Mouse (Mus musculus) spleen, postnatal 4 days (tissue): ENCODE measurements at regions not wholly inside any gene's neighbourhood (a gene's known extent, or its start where the extent isn't known, plus 50 kb on each side); places are given as distances from the start of the nearest gene placed in this dataset.
A peak's percentile ranks its signal among the peaks of the same experiment; 100 is the strongest.

Experiments
- DNase-seq, 2 experiments: peaks; one replicate each; pipeline ENCODE4 v3.0.0; 2022; ENCODE audit warnings: low spot score in 2 of 2

DNA sequence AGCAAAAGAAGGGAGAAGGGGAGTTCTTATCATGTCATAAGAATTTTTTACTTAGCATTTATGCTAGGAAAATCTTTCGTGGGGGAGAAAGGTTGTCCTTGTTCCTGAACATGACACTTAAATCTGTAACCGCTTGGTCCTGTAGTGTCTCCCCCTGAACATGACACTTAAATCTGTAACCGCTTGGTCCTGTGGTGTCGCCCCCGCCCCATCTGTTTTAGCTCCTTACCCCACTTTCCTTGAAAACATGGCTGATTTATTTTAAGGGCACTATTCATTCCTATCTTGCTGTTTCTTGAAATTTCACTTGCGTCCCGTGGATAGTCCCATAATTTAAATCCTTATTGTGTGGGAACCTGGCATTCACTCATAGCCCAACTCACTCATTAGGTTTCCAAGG lies 82.2 kb downstream of the Rap2a start:
- no peak for DNase-seq

DNA sequence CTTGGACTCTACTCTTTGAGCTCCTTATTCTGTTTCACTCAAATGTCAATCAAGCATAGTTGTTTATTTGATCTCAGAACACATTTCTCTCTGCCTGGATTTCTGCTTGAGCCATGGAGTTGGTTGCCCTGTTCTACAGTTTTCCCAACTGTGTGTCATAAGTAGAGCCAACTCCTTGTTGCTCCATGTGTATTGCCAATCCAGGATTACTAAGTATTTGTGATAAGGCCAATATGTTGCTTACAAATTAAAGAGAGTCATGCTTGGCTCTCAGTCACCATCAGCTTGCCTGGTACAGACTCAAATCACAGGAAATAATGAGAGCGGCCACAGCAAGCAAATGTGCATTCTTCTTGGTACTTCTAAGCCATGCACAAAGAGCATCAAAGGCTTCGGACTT lies 82.7 kb downstream of the Rap2a start:
- DNase-seq = no peak

DNA sequence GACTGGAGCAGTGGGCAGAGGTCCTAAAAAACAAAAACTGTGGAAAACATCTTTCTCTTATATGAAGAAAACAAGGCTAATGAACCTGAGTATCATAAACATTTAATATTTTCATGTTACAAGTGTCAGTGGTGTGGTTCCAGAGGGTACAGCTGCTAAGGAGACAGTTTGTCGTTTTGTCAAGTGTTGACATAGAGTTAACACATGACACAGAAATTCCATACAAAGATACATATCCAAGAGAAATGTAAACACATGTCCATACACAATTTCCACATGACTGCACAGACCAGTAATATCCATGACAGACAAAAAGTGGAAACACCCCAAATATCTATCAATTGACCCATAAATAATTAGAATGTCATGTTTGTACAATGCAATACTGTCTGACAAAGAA lies 88.7 kb downstream of the Rap2a start:
- no peak for DNase-seq

DNA sequence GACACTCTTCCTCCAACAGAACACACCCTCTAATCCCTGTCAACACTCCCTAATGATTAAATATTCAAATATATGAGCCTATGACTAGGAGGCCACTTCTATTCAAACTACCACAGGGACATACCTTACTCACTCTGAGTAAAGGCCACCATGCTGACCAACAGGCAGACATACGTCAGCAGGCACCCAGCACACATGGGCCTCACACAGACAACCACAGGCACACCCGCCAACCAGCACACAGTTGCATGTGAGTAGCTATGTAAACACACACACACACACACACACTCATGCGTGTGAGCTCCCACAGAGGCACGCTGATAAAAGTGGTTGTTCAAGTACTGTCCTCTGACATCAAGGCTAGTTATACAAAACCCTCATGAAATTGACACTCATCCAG lies 89.8 kb downstream of the Rap2a start:
- DNase-seq = no peak

DNA sequence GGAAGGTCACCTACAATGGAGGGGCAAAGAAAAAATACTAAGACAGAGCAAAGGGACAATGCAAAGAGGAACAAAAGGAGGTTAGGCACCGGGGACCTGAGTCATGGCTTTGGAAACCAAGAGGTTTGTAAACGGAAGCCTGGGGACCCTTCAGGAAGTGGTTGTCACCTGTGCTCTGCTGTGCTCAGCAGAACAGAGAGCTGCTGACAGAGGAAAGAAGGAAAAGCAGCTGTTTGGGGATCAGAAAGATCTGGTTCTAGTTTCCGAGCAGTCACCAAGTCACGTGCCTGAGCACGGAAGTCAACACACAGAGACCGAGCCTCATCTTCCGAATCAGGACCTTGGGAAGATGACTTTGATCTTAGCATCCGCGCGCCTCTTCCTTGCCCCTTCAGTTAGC lies 94.0 kb downstream of the Rap2a start:
- DNase-seq = no peak

DNA sequence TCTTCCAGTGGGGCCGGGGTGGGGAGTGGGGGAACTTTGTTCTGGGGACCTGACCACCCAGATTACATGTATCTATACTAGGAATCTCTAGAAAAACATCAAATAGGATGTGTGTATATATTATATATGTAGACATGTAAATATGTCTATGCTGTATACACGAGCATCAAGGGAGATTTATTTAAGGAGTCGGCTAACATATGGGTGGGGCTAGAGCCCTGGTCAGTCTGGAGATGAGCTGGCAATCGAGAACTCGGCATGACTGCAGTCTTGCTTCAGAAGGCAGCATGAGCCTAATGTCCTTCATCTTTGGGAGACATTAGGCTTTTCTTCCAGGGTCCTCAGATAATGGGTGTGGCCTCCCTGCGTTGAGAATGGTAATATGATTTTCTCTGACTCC lies 97.0 kb downstream of the Rap2a start:
- DNase-seq = no peak

DNA sequence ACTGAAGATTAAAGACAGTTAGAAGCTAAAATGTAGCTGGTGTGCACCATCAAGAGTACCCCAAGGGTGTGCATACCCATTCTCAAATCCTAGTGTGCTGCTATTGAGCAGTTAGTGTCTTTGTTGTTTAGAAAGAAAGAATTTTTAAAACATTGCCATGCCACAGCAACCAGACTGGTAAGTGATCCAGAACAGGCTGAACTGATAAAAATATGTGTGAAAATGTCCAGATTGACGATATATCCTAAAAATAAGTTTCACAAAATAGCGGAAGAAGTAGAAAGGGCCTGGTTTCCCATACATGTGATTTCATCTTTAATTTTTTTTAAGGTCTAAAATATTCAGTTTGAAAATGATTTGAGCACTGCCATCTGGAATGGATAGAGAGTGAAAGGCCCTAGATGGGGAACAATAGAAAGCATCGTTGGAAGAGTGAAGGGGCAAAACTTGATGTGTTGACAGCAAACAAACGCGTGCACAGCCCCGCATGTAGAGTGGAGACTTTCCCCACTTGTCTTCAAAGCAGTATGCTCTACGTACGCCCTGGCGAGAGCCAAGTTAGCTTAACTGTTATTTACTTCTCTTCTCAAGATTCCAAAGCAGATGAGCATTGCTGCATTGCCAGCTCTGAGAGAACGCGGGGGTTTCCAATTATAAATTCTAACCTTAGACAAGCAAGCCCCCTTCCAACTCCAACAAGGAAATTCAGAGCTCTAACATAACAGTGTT lies 100.3 kb downstream of the Rap2a start:
- no peak for DNase-seq

DNA sequence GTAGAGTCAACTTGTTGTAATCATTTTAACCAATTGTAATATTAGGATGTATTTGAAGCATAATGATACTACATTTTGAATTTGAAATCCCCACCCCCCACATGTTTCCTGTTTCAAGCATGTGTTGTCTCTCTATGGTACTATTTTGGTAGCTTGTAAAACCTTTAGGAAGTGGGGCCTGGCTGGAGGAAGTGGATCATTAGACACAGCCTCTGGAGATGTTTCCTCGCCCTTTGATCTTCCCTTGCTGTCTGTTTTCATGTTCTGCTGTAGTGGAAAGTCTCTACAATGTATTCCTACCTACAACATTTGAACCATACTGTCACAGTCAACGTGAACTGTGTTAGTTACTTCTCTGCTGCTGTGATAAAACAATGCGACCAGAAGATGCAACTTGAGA lies 105.6 kb downstream of the Rap2a start:
- no peak for DNase-seq

DNA sequence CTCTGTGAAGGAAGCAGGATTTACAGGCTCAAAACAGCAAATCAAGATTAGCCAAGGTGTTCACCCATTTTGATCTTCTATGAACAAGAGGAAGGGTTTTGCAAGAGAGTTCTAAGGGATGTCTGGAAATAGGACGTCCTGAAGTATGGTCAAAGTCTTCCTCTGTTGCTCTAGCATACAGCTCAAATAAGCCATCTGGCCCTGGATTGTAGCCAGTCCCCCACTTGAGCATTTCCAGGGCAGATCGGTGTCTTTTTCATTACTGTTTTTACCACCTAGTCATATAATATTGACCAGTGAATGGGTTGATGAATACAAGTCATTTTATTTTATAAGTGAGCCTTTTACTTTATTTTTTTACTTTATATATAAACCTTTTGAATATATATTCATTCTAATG lies 113.9 kb downstream of the Rap2a start:
- DNase-seq = no peak

DNA sequence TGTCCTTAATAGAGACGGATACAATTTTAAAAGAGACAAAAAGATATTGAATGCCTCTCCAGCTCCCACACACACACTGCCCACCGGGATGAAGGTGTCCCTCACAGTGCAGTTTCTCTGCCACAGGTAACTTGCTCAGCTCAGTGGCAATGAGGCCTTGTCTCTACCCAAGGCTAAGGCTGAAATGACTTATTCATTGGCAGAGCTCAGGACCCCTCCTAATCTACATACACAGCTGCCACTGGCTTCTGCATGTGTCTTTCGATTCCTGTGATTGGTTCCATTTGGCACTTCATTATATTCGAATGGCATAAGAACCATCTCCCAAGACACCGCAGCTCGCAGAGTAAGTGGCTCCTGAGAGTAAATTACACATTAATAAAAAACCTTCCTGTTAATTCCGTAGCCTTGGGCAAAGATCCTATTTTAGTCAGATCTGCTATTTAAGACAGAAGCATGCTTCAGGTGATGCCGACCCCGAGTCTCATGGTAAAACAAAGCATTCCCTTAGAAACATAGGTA lies 122.2 kb downstream of the Rap2a start:
- DNase-seq = no peak

DNA sequence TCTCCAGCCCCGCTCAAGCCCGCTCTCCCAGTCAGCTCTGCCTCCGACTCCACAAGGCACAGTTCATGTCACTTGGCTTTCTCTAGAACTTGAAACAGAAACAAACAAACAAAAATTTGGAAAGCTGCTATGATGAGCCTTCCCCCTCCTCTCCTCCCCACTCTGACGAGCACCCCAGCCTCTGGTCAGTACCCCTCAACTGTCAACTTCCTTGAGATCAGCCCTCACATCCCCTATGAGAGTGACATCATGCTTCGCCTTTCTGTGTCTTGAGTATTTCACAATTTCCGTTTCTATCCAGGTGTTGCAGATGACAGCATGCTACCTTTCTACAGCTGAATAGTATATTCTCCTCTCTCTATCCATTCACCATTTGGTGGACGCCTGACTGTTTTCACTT lies 123.3 kb downstream of the Rap2a start:
- DNase-seq = no peak

DNA sequence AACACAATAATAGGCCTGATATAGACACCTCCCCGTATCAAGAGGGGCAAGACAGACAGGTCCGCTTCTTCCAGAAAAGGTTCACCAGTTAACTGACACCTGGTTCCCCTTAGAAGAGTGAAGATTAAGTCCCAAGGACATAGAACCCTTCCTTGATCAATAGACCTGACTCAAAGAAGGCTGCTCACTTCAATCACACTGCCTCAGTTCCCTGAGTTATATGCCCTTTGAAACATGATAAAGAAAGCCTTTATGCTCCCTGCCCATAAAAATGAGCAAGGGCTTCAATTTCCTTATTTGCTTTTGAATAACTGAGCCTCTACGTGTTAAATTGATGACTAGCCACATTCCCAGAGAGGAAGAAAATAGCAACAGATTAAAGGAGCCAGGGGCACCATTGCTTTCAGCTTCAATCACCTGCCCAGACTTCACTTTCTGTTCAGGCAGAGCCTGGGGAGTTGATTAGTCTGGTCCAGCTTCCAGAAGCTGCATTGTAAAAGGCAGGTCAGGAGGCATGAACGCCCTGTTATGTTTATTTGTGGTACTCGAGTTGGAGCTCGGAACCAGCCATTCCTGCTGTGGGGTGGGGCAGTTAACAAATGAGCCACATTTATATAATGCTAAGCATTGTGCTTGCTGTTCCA lies 125.7 kb downstream of the Rap2a start:
- DNase-seq = no peak

DNA sequence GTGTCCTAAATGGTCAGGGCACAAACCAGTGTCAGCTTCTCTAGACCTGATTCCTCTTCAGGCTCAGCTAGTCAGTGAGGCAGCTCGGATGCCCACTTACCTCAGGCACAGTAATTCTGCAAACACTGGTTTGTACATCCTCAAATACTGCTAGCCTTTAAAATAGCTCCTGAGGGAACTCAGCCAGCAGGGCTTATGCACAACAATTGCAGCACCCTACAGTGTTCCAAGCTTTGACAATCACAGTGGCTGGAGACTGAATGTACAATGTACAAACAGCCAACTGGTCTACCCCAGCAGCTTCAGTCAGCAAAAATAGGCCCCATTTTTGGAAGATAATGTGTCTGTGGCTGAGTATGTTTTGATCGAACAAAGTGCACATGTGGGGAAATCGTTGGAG lies 129.6 kb downstream of the Rap2a start:
- DNase-seq = no peak

DNA sequence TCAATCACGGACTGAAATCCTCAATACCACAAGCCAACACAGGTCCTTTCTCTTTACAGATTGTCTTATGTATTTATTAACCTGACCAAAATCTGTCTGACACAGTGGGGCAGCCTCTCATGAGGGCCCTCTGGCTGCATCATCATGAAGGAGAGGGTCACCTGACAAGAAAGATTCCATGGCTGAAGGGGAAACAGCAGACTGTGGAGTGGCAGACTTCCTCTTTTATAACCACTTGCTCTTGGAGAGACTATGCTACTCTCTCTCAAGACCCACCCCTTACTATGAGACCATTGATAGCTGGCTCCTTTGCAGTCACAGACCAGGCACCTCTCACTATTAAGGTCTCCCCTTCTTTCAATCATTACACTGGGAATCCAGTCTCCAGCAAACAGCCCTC lies 133.1 kb downstream of the Rap2a start:
- DNase-seq = no peak

DNA sequence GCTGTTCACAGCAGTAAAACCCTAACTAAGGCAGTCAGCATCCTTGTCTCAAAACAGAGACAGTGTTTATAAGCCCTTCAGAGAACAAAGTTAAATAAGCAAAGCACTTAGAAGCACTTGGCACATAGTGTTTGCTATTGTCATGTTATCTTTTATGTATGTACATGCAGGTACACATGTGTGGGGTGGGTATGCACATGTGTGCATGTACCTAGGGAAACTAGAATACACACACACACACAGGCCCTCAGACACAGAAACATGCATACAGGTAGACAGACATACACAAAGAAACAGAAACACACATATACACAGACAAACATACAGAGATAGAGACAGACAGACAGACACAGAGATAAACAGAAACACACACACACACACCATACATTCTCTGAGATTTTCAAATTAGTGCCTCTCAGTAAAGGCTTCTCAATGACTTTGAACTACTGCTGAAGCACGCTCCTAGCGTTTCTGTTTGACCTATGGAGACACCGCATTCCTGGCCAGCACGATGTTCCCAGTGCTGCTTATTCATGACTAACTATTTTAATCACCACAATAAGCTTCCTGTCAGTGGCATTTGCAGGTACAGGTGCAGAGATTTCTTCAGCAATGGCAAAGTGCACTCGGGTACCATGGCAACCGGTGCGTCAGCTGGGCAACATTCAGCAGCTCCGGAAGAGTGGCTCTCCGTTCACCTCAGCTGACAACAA lies 148.1 kb downstream of the Rap2a start:
- no peak for DNase-seq

DNA sequence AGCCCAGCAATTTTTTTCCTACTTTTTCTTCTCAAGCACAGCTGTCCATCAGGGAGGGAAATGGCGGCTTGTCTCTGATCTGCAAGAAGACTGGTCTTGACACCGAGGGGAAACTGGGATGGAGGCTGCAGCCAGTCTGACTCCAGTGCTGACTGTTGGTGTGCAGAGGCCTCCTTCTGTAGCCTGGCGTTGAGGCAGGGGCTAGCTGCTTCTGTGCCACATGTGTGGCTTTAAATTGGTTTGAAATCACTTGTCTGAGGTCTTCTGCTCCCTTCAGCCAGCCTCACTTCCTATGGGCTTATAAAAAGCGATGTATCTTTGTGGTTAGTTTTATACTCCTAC lies 148.7 kb downstream of the Rap2a start:
- no peak for DNase-seq

DNA sequence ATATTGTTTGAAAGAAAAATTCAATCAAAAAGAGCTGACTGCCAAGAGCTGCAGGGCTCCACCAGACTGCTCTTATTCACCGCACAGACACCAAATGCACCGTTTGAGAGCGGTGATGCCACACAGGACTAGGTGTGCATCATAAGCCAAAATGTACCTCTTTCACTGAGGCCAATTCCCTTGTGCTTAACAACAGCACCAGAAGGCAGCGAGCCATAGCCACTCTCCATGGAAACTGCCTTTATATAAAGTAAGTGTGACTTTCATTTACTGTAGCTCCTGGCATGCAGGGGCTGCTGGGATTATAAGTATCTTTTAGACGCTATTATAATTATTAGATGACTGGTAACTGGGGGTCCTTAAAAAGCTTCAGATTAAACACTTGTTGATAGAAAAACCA lies 154.5 kb downstream of the Rap2a start:
- DNase-seq = no peak

DNA sequence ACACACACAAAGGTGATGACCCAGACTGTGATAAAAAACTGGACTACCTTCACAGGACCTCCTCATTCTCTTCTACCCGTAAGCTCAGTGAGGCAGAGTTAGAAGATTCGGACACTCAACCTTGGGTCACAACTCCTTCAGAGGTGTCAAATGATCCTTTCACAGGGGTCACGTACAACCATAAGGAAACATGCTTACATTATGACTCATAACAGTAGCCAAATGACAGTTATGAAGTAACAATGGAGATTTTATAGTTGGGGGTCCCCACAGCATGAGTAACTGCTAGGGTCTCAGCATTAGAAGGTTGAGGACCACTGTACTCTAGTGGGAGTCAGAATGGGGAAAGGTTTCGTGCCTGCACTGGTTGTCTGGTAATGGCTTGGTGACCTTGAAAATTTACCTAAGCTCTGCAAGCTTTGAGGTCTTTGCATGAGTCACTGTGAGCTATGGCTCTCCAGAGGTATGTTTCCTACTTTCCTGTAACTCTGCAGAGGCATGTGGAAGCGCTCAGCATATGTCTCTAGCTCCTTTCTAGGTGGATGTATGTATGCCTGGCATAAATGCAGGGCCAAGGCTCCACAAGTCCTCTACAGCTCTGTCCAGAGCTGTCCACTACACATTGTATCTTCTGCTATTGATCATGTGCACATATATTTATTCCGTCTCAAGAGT lies 158.6 kb downstream of the Rap2a start:
- DNase-seq = no peak

DNA sequence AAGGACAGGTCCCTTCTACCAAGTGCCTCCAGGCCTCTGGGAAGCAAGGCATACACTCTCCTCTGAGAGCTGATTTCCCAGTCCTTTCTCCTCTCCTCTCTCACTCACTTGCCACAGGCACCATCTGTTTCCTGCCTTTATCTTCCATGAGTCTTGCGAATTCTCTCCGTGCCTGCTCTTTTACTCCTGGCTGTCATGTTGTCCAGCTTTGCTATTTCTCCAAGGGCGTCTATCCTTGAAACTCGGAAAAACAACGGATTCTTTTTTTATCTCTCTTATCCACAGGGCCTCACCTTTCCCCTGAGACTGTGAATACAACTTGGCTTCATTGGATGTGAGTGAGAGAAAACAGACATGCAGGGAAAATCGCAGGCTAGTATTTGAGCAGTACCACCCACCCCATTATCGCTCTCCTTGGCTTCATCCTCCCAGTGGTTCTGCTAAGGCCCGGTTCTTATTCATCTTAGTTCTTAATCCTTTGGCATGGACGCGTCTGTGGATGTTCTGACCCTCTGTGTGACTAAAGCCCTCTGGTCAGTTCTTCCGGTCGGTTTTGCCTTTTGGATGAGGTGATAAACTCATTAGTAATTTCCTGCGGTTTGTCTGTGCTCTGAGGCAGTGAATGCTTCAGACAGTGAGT lies 159.4 kb downstream of the Rap2a start:
- no peak for DNase-seq

DNA sequence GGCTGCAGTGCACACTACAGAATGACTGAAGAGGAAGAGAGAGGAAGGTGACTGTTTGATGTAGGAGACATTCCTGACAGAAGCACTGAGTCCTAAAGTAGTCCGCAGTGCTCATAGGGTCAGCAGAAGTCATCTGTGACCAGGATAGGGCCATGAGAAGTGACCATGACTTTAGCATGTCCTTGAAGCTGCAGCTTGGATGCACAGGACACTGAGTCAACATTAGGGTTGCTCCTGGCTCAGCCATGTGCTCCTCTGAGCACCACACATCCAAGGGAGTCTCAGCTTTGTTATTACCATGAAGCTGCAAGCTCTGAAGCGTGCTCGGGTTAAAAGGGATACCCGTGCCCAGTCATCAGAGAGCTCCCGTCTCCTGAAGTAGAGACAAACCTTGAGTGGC lies 164.3 kb downstream of the Rap2a start:
- no peak for DNase-seq

DNA sequence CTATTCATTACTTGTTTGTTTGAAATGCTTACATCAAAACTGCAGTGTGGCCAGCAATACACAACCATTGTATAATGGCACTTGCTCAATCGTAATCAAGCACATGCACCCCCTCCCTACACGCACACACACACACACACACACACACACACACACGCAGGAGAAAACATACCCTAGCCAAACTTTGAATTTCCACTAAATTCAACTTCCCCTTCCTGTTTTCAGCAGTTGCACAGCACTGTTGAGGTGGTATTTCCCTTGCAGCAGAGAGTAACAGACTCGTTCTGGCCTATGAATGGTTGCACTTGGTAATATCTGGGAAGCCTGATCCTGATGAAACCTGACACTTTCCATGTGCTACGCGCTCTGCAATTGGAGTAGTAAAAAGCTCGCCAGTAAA lies 173.8 kb downstream of the Rap2a start:
- no peak for DNase-seq

DNA sequence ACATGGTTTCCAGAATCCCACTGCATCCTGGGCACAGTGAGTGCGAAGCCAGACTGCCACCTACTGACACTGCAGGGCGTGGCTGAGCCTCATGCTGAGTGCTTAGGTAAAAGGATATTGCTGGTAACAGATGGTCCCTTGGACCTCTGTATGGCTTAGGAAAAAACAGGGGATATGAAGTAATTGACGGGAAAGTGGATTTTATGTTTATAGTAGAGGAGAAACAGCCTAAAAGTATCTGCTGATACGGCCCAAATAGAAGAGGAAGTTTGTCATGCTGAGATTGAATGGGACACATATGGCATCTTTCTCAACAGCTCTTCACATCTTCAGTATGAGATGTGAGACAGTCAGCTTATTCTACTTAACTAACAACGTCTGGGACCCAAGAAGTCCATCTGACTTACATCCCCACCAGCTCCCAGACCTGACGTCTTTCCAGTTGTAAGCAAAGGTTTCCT lies 182.1 kb downstream of the Rap2a start:
- DNase-seq = peak in 1 of 2 experiments; percentile 38
